Mouse (Mus musculus): Measurements from ENCODE around the gene Prlh.

The Prlh gene

GRCm38 (mm10) chr1:90956245-90957096 lies 3.6 kb downstream of the Prlh start:
- peak; percentile 25 to 32 for DNase-seq

GRCm38 (mm10) chr1:90962526-90962925 lies 9.6 kb downstream of the Prlh start:
- no peak for DNase-seq

DNA sequence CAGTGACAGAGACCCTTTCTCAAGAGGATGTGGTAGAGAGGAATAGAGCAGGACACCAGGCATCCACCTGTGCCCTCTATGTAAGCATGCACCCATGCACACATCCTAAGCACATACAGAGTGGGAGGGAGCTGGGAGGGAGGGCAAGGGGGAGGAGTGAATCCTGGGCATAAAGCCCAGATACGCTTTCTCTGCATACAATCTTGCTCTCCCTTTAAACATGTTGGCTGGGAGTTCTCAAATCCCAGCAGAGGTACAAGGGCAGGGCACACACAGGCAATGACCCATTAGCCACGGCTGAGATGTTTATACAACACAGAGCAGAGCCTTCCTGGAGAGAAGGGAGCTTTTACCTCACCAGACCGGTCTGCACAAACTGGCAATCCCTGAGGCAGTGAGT lies 10.1 kb downstream of the Prlh start:
- no peak for DNase-seq

GRCm38 (mm10) chr1:90967583-90967982 lies 14.7 kb downstream of the Prlh start:
- no peak for DNase-seq

DNA sequence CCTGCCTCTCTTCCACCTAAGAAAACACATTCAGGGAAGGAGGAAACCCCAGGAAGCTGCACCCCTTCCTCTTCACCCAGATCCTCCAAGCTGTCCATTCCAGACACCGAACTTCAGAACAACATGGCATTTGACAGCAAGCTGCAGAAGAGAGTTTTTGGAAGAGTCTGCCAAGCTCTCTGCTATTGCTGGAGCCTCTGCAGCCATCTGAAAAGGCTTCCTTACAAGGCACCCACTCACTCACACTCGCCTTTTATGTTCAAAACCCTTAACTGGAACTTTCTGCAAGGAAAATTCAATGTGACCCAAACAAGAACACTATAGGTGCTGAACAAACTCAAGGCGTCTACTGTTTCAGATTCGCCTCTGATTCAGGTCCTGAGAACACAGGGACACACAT lies 15.7 kb downstream of the Prlh start:
- DNase-seq = no peak

GRCm38 (mm10) chr1:90969347-90969784 lies 16.5 kb downstream of the Prlh start, which contains the start of gene Rab17:
Gene Rab17 (minus strand): TSS chr1:90969661.
- no peak for DNase-seq

GRCm38 (mm10) chr1:90969881-90970390 lies 17.0 kb downstream of the Prlh start:
- DNase-seq = no peak

DNA sequence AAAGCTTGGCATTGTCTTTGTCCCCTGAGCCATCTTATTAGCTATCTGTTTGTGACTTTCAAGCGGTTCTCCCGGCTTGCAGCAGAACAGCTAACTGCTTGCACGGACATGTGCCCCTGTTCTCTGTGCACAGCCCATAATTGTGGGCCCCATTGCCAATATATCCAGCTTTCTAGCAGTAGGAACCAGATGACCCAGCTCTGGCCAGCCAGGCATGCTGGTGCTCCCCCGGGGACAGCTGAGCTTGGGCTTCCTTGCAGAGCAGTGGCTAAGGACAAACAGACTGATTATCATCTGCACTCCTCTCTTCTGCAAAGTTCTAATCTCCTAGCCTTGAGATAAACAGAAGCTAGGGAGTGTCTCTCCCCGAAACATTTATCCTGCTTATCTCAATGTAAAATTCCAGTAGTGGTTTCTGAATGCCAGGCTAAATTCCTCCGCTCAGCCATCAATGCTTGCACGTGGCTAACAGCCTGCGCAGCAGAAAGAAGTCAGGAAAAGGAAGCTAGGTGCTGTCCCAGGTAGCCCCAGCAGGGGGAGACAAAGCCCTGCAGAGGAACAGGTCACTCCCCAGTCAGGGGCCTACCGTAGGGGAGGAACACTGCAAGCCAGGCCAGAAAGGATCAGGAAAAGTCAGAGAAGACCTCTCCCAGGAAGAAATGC lies 20.1 kb downstream of the Prlh start:
- DNase-seq = peak; percentile 87 to 89

DNA sequence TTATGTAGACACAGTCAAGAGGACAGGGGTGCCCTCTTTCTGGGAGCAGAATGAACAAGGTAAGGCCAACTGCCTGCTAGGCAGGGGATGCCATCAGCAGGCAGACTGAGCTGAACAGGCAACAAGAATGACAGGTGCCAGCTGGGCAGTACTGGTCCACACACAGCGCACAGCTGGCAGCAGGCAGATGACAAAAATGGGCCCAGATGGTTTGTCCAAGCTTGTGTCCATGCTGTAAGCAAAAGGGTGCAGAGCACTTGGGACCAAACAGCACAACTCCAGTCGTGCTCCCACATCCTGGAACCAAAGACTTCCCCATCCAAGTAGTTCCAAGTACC lies 20.6 kb downstream of the Prlh start:
- no peak for DNase-seq

GRCm38 (mm10) chr1:90974906-90975649 lies 22.2 kb downstream of the Prlh start:
- no peak for DNase-seq

DNA sequence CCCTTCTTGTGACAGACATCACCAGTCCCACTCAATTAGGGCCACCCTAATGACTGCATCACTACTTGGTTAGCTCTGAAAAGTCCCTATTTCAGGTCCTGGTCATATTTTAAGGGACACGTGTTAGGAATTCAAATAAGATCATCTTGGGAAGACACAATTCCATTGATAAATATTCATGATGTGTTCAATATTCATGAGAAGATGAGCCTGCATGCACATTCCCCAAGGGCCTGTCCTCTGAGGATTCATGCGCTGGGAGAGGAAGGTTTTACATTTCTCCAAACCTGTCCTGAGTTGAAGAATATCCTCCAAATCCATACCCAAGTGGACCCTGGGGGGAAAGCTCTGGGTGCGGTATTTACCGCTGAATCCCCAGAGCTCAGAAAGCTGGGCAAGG lies 23.1 kb downstream of the Prlh start:
- DNase-seq = no peak

GRCm38 (mm10) chr1:90980638-90981330 lies 27.9 kb downstream of the Prlh start:
- DNase-seq = no peak

DNA sequence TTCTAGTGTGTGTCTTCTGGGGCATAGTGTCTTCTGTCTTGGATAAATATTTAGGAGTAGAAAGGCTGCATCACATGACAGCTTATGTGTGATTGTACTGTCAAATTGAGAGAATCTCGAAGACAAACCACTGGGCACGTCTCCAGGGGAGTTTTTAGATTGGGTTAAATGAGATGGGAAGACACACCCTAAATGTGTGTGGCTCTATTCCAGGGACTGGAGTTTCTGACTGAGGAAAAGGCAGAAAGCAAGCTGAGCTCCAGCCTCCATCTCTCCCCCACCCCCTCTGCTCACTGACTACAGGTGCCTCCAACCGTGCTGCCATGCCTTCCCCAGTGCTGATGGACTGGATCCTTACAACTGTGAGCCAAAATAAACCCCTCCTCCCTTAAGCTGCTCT lies 28.4 kb downstream of the Prlh start:
- no peak for DNase-seq

DNA sequence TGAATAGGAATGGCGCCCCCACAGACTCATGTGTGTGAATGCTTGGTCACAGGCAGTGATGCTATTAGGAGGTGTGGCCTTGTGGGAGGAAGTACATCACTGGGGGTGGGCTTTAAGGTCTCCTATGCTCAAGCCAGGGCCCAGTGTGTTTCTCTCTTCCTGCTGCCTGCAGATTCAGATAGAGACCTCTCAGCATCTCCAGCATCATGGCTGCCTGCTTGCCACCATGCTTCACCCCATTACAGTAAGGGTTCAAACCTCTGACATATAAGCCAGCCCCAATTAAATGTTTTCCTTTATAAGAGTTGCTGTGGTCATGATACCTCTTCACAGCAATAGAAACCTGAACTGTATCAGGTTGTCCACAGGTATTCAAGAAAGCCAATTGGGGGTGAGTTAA lies 43.0 kb downstream of the Prlh start:
- DNase-seq = no peak

GRCm38 (mm10) chr1:90997136-90997535 lies 44.2 kb downstream of the Prlh start:
- DNase-seq = no peak

DNA sequence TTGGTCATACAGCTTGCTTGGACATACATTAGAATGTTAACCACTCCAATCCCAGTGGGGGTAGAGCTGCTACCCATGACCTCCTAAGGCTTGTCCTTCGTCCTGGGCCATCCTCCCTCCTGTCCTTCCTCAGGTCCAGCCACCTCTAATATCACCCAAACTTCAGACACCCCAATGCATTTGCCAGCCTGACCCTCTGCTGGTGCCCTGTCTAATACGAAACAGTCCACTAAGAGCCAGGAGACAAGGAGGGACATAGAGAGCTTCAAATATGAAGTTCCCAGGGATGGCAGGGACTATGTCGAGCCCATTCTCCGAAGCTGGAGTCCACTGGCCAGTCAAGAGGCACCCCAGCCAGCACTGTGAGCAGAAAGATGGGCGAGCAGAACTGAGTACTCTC lies 44.7 kb downstream of the Prlh start:
- DNase-seq = no peak

GRCm38 (mm10) chr1:90998268-90998890 lies 45.5 kb downstream of the Prlh start, which contains the start of gene Lrrfip1:
Gene Lrrfip1 (plus strand): TSS chr1:90998737.
- DNase-seq = peak; percentile 11 to 20

DNA sequence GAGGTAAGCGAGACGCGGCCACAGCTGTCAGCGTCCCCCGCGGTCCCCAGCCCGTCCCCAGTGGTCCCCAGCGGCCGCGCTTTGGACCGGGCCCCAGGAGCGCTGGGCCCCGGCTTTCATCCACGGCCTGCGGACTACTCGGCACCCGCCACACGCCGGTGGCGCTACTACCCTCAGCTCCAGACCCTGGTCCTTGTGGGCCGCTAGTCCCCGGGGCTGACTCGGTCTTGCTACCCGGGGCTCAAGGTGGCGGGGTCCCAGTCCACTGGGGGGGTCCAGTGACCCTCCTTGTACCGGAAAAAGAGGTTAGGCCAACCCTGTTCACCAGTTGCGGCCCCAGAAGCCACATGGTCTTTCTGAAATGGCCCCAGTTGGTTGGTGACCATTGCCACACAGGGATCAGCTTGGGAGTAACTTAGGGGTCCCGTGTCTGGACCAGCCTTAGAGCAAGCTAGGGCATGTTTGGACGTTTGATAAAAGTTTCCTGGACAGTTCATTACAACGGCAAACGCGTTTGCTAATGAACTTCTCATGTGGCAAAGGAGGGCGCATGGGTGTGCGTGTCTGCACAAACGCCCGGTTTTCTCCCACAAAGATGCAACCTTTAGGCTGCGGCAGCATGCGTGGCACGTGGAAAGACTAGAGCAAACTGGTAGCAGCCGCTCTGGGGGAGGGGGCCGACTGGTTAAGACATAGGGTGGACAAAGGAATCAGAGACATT lies 46.1 kb downstream of the Prlh start:
- DNase-seq = no peak

DNA sequence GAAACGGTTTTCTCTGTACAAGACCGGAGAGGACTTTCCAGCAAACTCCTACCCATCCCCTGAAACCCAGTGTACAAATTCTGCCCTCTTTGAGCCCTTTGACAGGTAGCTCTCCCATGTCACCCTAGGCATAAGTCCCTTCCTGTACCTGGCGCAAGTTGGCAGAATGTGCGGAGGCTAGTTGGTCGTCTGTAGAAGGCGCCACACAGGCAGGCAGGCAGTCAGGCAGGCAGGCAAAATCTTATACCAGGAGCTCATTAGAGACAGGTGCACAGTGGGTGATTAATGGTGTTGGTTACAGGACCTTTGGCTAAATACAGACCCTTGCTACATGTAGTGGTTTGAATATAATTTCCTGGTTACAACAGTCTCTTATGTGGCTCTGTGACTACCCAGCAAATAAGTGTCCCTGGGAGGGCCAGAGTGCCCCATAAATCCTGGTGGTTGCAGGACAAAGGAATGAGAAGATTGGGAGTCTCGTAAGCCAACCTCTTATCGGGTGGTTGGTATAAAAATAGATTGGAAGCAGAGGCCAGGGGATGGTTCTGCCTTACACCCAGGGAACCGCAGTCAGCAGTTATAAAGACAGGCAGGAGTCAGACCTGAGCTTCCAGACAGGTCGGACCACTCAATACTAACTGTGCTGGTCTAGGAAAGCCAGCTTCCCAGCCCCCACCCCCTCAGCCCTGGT lies 47.1 kb downstream of the Prlh start:
- DNase-seq = no peak

GRCm38 (mm10) chr1:91001101-91001500 lies 48.2 kb downstream of the Prlh start:
- no peak for DNase-seq
